ENCODE assay signal across 7 mouse cellular contexts in the genomic region with DNA sequence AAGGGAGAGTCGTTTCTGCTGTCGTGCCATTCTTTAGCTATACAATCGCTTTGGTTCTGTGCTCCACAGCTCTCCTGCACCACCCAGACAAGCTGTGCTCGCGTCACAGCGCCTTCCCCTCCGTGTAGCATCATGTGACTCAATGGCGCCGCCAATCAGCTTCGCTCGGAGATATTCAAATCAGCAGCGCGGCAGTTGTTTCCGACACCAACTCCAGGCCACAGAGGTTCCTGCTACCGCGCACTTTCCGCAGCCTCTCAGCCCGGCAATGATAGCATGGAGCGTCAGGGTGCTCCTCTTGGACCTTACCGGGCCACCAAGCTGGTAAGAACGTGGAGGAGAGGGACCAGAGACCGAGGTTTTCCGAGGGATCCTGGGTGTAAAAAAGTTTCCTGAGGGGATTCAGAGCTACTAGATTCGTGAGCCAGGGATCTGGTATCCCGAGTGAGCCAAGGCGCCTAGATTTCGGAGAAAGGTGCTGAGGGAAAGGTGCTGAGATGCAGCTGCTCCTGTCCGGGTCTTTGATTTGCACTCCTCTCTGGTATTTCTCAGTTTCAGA. TPM values are rescaled to one million over a fixed set of nuclear protein-coding genes. Genes with fewer than 3 reads are reported as not detected.
DNase-seq lines count a peak whose midpoint lies in the region; ATAC-seq and TF ChIP-seq lines count a peak whose summit lies in the region.

Depdc1a (plus strand) TSS at position 191 of the 559 bp plus-strand sequence.

- peak; percentile 100 for ATAC-seq in intestine, postnatal 0 days
- ATAC-seq in midbrain, embryonic 12.5 days (ENCODE audit: low FRiP score, low read depth): peak; percentile 100

- peaks cover 15% of the 10 kb centered on the region for H3K36me3 ChIP-seq in embryonic facial prominence, embryonic 10.5 days (replicated peaks)
- H3K36me3 ChIP-seq in intestine, postnatal 0 days (ENCODE audit: control insufficient read depth, insufficient read depth): no peaks in the 10 kb centered on the region
- H3K36me3 ChIP-seq in midbrain, embryonic 12.5 days: 0 out of 2 replicates have a peak, but pooled peaks cover 11% of the 10 kb centered on the region
- no peaks in the 10 kb centered on the region for H3K36me3 ChIP-seq in small intestine, adult 2 months (ENCODE audit: control insufficient read depth, insufficient read depth, low read length)

- intact Hi-C loops in left cerebral cortex, postnatal 4 days (cut with DNase I): no loop called here

- peaks cover 12% of the 10 kb centered on the region; the same call in 1 of the 2 replicates for H3K4me1 ChIP-seq in embryonic facial prominence, embryonic 10.5 days
- H3K4me1 ChIP-seq in intestine, postnatal 0 days (replicated peaks; ENCODE audit: control insufficient read depth, insufficient read depth, low read length): no peaks in the 10 kb centered on the region
- peaks cover 8% of the 10 kb centered on the region for H3K4me1 ChIP-seq in midbrain, embryonic 12.5 days
- H3K4me1 ChIP-seq in small intestine, adult 2 months (ENCODE audit: control insufficient read depth, insufficient read depth, insufficient read length, low read length): no peaks in the 10 kb centered on the region

- no peak for TF ChIP-seq POLR2A in small intestine, adult 2 months (IDR thresholded peaks at IDR 0.05; ENCODE audit: low read depth, low read length)

- WGBS in embryonic facial prominence, embryonic 10.5 days: under 1% methylated on average over 28 of the region's 28 CpGs
- under 1% methylated on average over 28 of the region's 28 CpGs for WGBS in intestine, postnatal 0 days
- 0% methylated on average over 28 of the region's 28 CpGs for WGBS in midbrain, embryonic 12.5 days
- under 1% methylated on average over 28 of the region's 28 CpGs for WGBS in small intestine, adult 2 months

- peak within 1 kb of the TSS; percentile 92 for H3K27ac ChIP-seq in embryonic facial prominence, embryonic 10.5 days (replicated peaks)
- H3K27ac ChIP-seq in intestine, postnatal 0 days (ENCODE audit: low read depth, low read length): no peak within 1 kb of the TSS
- peak within 1 kb of the TSS; percentile 39; the same call in 1 of the 2 replicates for H3K27ac ChIP-seq in midbrain, embryonic 12.5 days (replicated peaks)
- H3K27ac ChIP-seq in small intestine, adult 2 months (ENCODE audit: insufficient read depth, low read depth, low read length): no peak within 1 kb of the TSS

- no peaks in the 10 kb centered on the region for H3K27me3 ChIP-seq in embryonic facial prominence, embryonic 10.5 days (replicated peaks; ENCODE audit: low read depth, poor library complexity, severe bottlenecking)
- no peaks in the 10 kb centered on the region for H3K27me3 ChIP-seq in intestine, postnatal 0 days (replicated peaks; ENCODE audit: control insufficient read depth, insufficient read depth, low read length)
- H3K27me3 ChIP-seq in midbrain, embryonic 12.5 days: no peaks in the 10 kb centered on the region
- H3K27me3 ChIP-seq in small intestine, adult 2 months (ENCODE audit: control insufficient read depth, insufficient read depth, low read length): no peaks in the 10 kb centered on the region

- DNase-seq in adrenal gland, postnatal 10 days: peak; percentile 93
- DNase-seq in embryonic facial prominence, embryonic 10.5 days (ENCODE audit: low spot score): peak; percentile 93
- DNase-seq in gonadal fat pad, adult 2 months (ENCODE audit: low read depth): peak; percentile 41
- DNase-seq in left cerebral cortex, postnatal 4 days: peak; percentile 91

- H3K9me3 ChIP-seq in embryonic facial prominence, embryonic 10.5 days: no peaks in the 10 kb centered on the region
- no peaks in the 10 kb centered on the region for H3K9me3 ChIP-seq in intestine, postnatal 0 days (ENCODE audit: control insufficient read depth)
- no peaks in the 10 kb centered on the region for H3K9me3 ChIP-seq in midbrain, embryonic 12.5 days

- H3K4me2 ChIP-seq in intestine, postnatal 0 days (replicated peaks; ENCODE audit: low read depth): peak within 1 kb of the TSS; percentile 81
- peak within 1 kb of the TSS; percentile 56 for H3K4me2 ChIP-seq in midbrain, embryonic 12.5 days (replicated peaks)

- H3K4me3 ChIP-seq in embryonic facial prominence, embryonic 10.5 days: peak within 1 kb of the TSS; percentile 74
- peak within 1 kb of the TSS; percentile 57 for H3K4me3 ChIP-seq in intestine, postnatal 0 days (ENCODE audit: low read depth, low read length)
- peak within 1 kb of the TSS; percentile 50 for H3K4me3 ChIP-seq in midbrain, embryonic 12.5 days
- peak within 1 kb of the TSS; percentile 66 for H3K4me3 ChIP-seq in small intestine, adult 2 months (ENCODE audit: low read depth, low read length)

- H3K9ac ChIP-seq in intestine, postnatal 0 days (ENCODE audit: low read depth, low read length): peak within 1 kb of the TSS; percentile 34
- H3K9ac ChIP-seq in midbrain, embryonic 12.5 days (replicated peaks): peak within 1 kb of the TSS; percentile 56

- TF ChIP-seq CTCF in intestine, postnatal 0 days (IDR thresholded peaks at IDR 0.05; ENCODE audit: low read depth): 0 out of 2 replicates have a peak, but pooled peaks have one; percentile 9
- TF ChIP-seq CTCF in small intestine, adult 2 months (IDR thresholded peaks at IDR 0.05; ENCODE audit: extremely low read depth, insufficient read length, insufficient replicate concordance, low read depth, low read length): no peak

RNA-seq across cellular contexts. Expression of gene Depdc1a, which starts in this region (rescaled TPM):
- total RNA-seq in adrenal gland, postnatal 10 days (2021): 1 to 10 TPM; 5.9 to 7.1 TPM
- polyA plus RNA-seq in embryonic facial prominence, embryonic 10.5 days (2016; fragmentation: Nextera tagmentation; extraction: Ambion mirVana): 34.9 and 37.4 TPM in 2 replicates
- polyA plus RNA-seq in gonadal fat pad, adult 2 months (2012; rRNA removed): 0.08 TPM in 1 of 2 replicates, not detected in the other
- 6.0 and 7.1 TPM in 2 replicates for polyA plus RNA-seq in intestine, postnatal 0 days (2015; fragmentation: Nextera tagmentation; extraction: Ambion mirVana)
- total RNA-seq in left cerebral cortex, postnatal 4 days (2021): 1 to 10 TPM; 1.3 to 1.6 TPM
- 21.4 and 23.3 TPM in 2 replicates for polyA plus RNA-seq in midbrain, embryonic 12.5 days (2016; fragmentation: Nextera tagmentation; extraction: Ambion mirVana)
- polyA plus RNA-seq in small intestine, adult 2 months (2012; rRNA removed): 0.05 TPM in 1 of 2 replicates, not detected in the other

Comparison
In these comparisons a context has a peak if more than half of its experiments do, and no peak if none do; other contexts are left out.
1. Peak in DNase-seq in gonadal fat pad, adult 2 months; RNA of the gene not detected or under 1 TPM.
2. DNase-seq: peak in every context shown above with its lines; median percentile 93 in adrenal gland, postnatal 10 days; 93 in embryonic facial prominence, embryonic 10.5 days; 91 in left cerebral cortex, postnatal 4 days; 41 in gonadal fat pad, adult 2 months.
3. H3K27ac ChIP-seq: peak in embryonic facial prominence, embryonic 10.5 days (single experiment) and midbrain, embryonic 12.5 days (single experiment); none in intestine, postnatal 0 days (single experiment) and small intestine, adult 2 months (single experiment).
4. Peak in every context shown above with its lines, with median percentiles within 50 percentile points of each other: H3K4me3 ChIP-seq.